Mouse (Mus musculus) E14TG2a.4 (cell line): ENCODE measurements at regions not wholly inside any gene's neighbourhood (a gene's known extent, or its start where the extent isn't known, plus 50 kb on each side); places are given as distances from the start of the nearest gene placed in this dataset.

Experiments
- H3K27me3 ChIP-seq: 2 replicates; pipeline ENCODE4 v1.6.1; 2014; ENCODE audit warnings: low read length, control low read depth; ENCODE audit not compliant: insufficient read depth
- H3K36me3 ChIP-seq: 2 replicates; pipeline ENCODE4 v1.6.1; 2014; ENCODE audit warnings: low read length, control low read depth; ENCODE audit not compliant: insufficient read depth
- H3K4me1 ChIP-seq: replicated peaks from 2 replicates; pipeline ENCODE4 v1.6.1; 2014; ENCODE audit warnings: low read depth, low read length, control low read depth
- H3K4me3 ChIP-seq: replicated peaks from 2 replicates; pipeline ENCODE4 v1.5.1; 2014; ENCODE audit warnings: mild to moderate bottlenecking, low read length
- H3K9me3 ChIP-seq: 2 replicates; pipeline ENCODE4 v1.6.1; 2014; ENCODE audit warnings: low read length, control low read depth
- CTCF ChIP-seq: conservative IDR thresholded peaks from 2 replicates; pipeline ENCODE4 v1.5.1; 2014; ENCODE audit warnings: low read length
- NANOG ChIP-seq: IDR thresholded peaks from 2 replicates; pipeline ENCODE4 v1.6.1; 2014; ENCODE audit warnings: borderline replicate concordance, low read length, mixed read lengths
- POU5F1 ChIP-seq: IDR thresholded peaks from 2 replicates; pipeline ENCODE4 v1.6.1; 2014; ENCODE audit warnings: low read length, borderline replicate concordance

GRCm38 (mm10) chr11:112282911-112283310 is 499.1 kb upstream of the Sox9 start:
- no peaks in the 10 kb centered on the region for H3K27me3 ChIP-seq
- TF ChIP-seq NANOG (no peak), POU5F1 (no peak), CTCF (no peak)
- no peaks in the 10 kb centered on the region for H3K36me3 ChIP-seq
- H3K4me3 ChIP-seq, result no peak overlapping the region
- no peaks in the 10 kb centered on the region for H3K4me1 ChIP-seq
- no peaks in the 10 kb centered on the region for H3K9me3 ChIP-seq

- Histone ChIP-seq H3K36me3 (no peaks in the 10 kb centered on the region), H3K4me3 (no peak overlapping the region), H3K4me1 (no peaks in the 10 kb centered on the region), H3K27me3 (no peaks in the 10 kb centered on the region), H3K9me3 (no peaks in the 10 kb centered on the region)
- no peak for TF ChIP-seq NANOG
- TF ChIP-seq CTCF, result no peak
- TF ChIP-seq POU5F1, result no peak
Measured at GRCm38 (mm10) chr11:112298901-112299341, 483.1 kb upstream of the Sox9 start.

- H3K9me3 ChIP-seq, result no peaks in the 10 kb centered on the region
- H3K36me3 ChIP-seq, result no peaks in the 10 kb centered on the region
- no peak overlapping the region for H3K4me3 ChIP-seq
- no peak for TF ChIP-seq CTCF
- no peak for TF ChIP-seq NANOG
- TF ChIP-seq POU5F1, result no peak
- no peaks in the 10 kb centered on the region for H3K4me1 ChIP-seq
- H3K27me3 ChIP-seq, result no peaks in the 10 kb centered on the region
Measured at GRCm38 (mm10) chr11:112303091-112303490, 478.9 kb upstream of the Sox9 start.

GRCm38 (mm10) chr11:112325850-112326249 is 456.2 kb upstream of the Sox9 start:
- H3K4me1 ChIP-seq, result no peaks in the 10 kb centered on the region
- H3K9me3 ChIP-seq, result no peaks in the 10 kb centered on the region
- H3K36me3 ChIP-seq, result no peaks in the 10 kb centered on the region
- H3K27me3 ChIP-seq, result no peaks in the 10 kb centered on the region
- TF ChIP-seq CTCF (no peak), NANOG (no peak), POU5F1 (no peak)
- no peak overlapping the region for H3K4me3 ChIP-seq

- Histone ChIP-seq H3K4me3 (no peak overlapping the region), H3K36me3 (no peaks in the 10 kb centered on the region), H3K9me3 (no peaks in the 10 kb centered on the region), H3K4me1 (no peaks in the 10 kb centered on the region), H3K27me3 (no peaks in the 10 kb centered on the region)
- TF ChIP-seq NANOG, result no peak
- no peak for TF ChIP-seq POU5F1
Measured at GRCm38 (mm10) chr11:112327606-112328005, 454.4 kb upstream of the Sox9 start.

GRCm38 (mm10) chr11:112345133-112345532 is 436.9 kb upstream of the Sox9 start:
- no peaks in the 10 kb centered on the region for H3K27me3 ChIP-seq
- TF ChIP-seq NANOG, result no peak
- no peak for TF ChIP-seq CTCF
- TF ChIP-seq POU5F1, result no peak
- no peaks in the 10 kb centered on the region for H3K4me1 ChIP-seq
- no peaks in the 10 kb centered on the region for H3K9me3 ChIP-seq
- H3K36me3 ChIP-seq, result no peaks in the 10 kb centered on the region
- H3K4me3 ChIP-seq, result no peak overlapping the region

GRCm38 (mm10) chr11:112345586-112345985 is 436.4 kb upstream of the Sox9 start:
- Histone ChIP-seq H3K4me1 (no peaks in the 10 kb centered on the region), H3K36me3 (no peaks in the 10 kb centered on the region), H3K9me3 (no peaks in the 10 kb centered on the region), H3K4me3 (no peak overlapping the region), H3K27me3 (no peaks in the 10 kb centered on the region)
- no peak for TF ChIP-seq NANOG

- TF ChIP-seq NANOG (no peak), CTCF (no peak), POU5F1 (no peak)
- Histone ChIP-seq H3K4me3 (no peak overlapping the region), H3K4me1 (no peaks in the 10 kb centered on the region), H3K9me3 (no peaks in the 10 kb centered on the region), H3K36me3 (no peaks in the 10 kb centered on the region), H3K27me3 (no peaks in the 10 kb centered on the region)
Measured at GRCm38 (mm10) chr11:112346089-112346488, 435.9 kb upstream of the Sox9 start.

- H3K4me3 ChIP-seq, result no peak overlapping the region
- H3K36me3 ChIP-seq, result no peaks in the 10 kb centered on the region
- H3K27me3 ChIP-seq, result no peaks in the 10 kb centered on the region
- TF ChIP-seq CTCF, result no peak
- no peak for TF ChIP-seq POU5F1
- TF ChIP-seq NANOG, result no peak
- H3K9me3 ChIP-seq, result no peaks in the 10 kb centered on the region
- no peaks in the 10 kb centered on the region for H3K4me1 ChIP-seq
Measured at GRCm38 (mm10) chr11:112346532-112346931, 435.5 kb upstream of the Sox9 start.
